In the genomic region with DNA sequence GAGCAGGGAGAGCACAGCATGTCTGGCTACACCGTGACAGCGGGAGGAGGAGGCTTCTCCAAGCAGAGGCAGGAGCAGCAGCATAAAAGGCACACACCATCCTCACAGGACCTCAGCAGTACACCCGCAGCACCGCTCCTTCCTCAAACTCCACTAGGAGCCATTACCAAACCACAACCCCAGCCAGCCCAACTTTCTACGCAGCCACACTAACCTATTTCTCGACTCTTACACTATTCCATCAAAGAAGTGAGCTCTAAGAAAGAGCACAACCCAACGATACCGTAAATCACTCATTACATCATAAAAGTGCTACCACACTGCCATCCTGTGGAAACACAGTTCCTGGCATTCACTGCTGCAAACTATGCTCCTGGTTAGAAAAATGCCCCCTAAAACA, we compare ENCODE assay signal across 8 mouse cellular contexts. TPM values are rescaled to one million over a fixed set of nuclear protein-coding genes. Genes with fewer than 3 reads are reported as not detected.
DNase-seq lines count a peak whose midpoint lies in the region; ATAC-seq and TF ChIP-seq lines count a peak whose summit lies in the region.

No protein-coding gene starts in this region.

- peaks cover 2% of the 10 kb centered on the region; the same call in 1 of the 2 replicates for H3K36me3 ChIP-seq in heart, adult 2 months (ENCODE audit: control insufficient read depth, insufficient read depth, low read length)
- peaks cover 78% of the 10 kb centered on the region for H3K36me3 ChIP-seq in midbrain, embryonic 10.5 days

- H3K9me3 ChIP-seq in midbrain, embryonic 10.5 days (replicated peaks) = no peaks in the 10 kb centered on the region

- no peak overlapping the region for H3K27ac ChIP-seq in heart, adult 2 months
- no peak overlapping the region for H3K27ac ChIP-seq in midbrain, embryonic 10.5 days (replicated peaks)

- no peak for DNase-seq in heart, adult 2 months
- DNase-seq in heart, adult 9 months (ENCODE audit: low spot score in 2 of 2) = no peak
- peak; percentile 61 to 68 for DNase-seq in right cerebral cortex, adult 2 months (ENCODE audit: low spot score in 2 of 2)
- no peak for DNase-seq in right cerebral cortex, postnatal 14 days
- peak; percentile 9 for DNase-seq in retina, postnatal 7 days (ENCODE audit: low read depth, low spot score)
- DNase-seq in midbrain, embryonic 10.5 days (ENCODE audit: low spot score) = no peak
- DNase-seq in ovary, postnatal 10 days (ENCODE audit: low spot score) = no peak

- no peak for TF ChIP-seq POLR2A in heart, adult 2 months (IDR thresholded peaks at IDR 0.05; ENCODE audit: insufficient read depth, low read depth, low read length)

- no peak for TF ChIP-seq EP300 in heart, adult 2 months (IDR thresholded peaks at IDR 0.05; ENCODE audit: insufficient read depth, low read depth, low read length)

- no peaks in the 10 kb centered on the region for H3K4me1 ChIP-seq in heart, adult 2 months (ENCODE audit: control insufficient read depth, insufficient read depth, low read length)
- H3K4me1 ChIP-seq in midbrain, embryonic 10.5 days = no peaks in the 10 kb centered on the region

- 61% methylated on average over 8 of the region's 8 CpGs for WGBS in heart, adult 2 months
- WGBS in midbrain, embryonic 10.5 days = 92% methylated on average over 8 of the region's 8 CpGs

- H3K4me3 ChIP-seq in heart, adult 2 months = no peak overlapping the region
- H3K4me3 ChIP-seq in midbrain, embryonic 10.5 days = no peak overlapping the region

- H3K27me3 ChIP-seq in heart, adult 2 months (ENCODE audit: control insufficient read depth, insufficient read depth, low read length) = no peaks in the 10 kb centered on the region
- H3K27me3 ChIP-seq in midbrain, embryonic 10.5 days (ENCODE audit: low read depth, poor library complexity, severe bottlenecking) = no peaks in the 10 kb centered on the region

- intact Hi-C loops in heart, adult 2 months (cut with DNase I) = loop anchor here (5.0 kb wide), 1 partner anchor 174 kb away; no protein-coding TSS in a partner anchor

- H3K79me2 ChIP-seq in heart, adult 2 months (replicated peaks; ENCODE audit: control insufficient read depth, insufficient read depth, low read length) = no peaks in the 10 kb centered on the region

- TF ChIP-seq CTCF in heart, adult 2 months (IDR thresholded peaks at IDR 0.05) = peak; percentile 72

- H3K9ac ChIP-seq in heart, adult 2 months (ENCODE audit: low read depth, low read length) = no peak overlapping the region

- ATAC-seq in hematopoietic stem cell, adult 5-6 weeks (replicated peaks in 1 of 2; ENCODE audit: insufficient read depth in 1 of 2, low FRiP score in 2 of 2, low TSS enrichment in 1 of 2, low read depth in 1 of 2, poor library complexity in 2 of 2, severe bottlenecking in 2 of 2) = peak; percentile 65; a peak in 3 of 4 replicates

RNA-seq across cellular contexts. Expression of a gene that starts 48.8 kb away (rescaled TPM):
- total RNA-seq in heart, adult 2 months (2021) = 10 to 100 TPM; 54.9 to 56.5 TPM
- 22.2 and 35.7 TPM in 2 replicates for polyA plus RNA-seq in heart, adult 2 months (2012; rRNA removed)
- total RNA-seq in hematopoietic stem cell, adult 5-6 weeks (2017) = 58.8 and 60.6 TPM in 2 replicates
- polyA plus RNA-seq in midbrain, embryonic 10.5 days (2016; fragmentation: Nextera tagmentation; extraction: Ambion mirVana) = 91.0 and 99.9 TPM in 2 replicates

Comparison
In these comparisons a context has a peak if more than half of its experiments do, and no peak if none do; other contexts are left out.
1. DNase-seq: peak in right cerebral cortex, adult 2 months (2 of 2) and retina, postnatal 7 days (single experiment); none in heart, adult 2 months (0 of 2), heart, adult 9 months (0 of 2), right cerebral cortex, postnatal 14 days (single experiment), midbrain, embryonic 10.5 days (single experiment) and ovary, postnatal 10 days (single experiment).